Mouse (Mus musculus) olfactory bulb, adult 2 months (tissue): ENCODE measurements around the gene Dlg3.

Source experiments
- CTCF ChIP-seq: fragments of 200-500 bp; IDR thresholded peaks from 2 replicates; pipeline ENCODE4 v1.5.1; 2012; ENCODE audit warnings: low read depth, mild to moderate bottlenecking, low read length, moderate library complexity; ENCODE audit not compliant: insufficient read depth
- POLR2A ChIP-seq: fragments of 200-500 bp; IDR thresholded peaks from 2 replicates; pipeline ENCODE4 v1.6.1; 2012; ENCODE audit warnings: mild to moderate bottlenecking, low read depth, low read length, moderate library complexity; ENCODE audit not compliant: insufficient read depth

DNA sequence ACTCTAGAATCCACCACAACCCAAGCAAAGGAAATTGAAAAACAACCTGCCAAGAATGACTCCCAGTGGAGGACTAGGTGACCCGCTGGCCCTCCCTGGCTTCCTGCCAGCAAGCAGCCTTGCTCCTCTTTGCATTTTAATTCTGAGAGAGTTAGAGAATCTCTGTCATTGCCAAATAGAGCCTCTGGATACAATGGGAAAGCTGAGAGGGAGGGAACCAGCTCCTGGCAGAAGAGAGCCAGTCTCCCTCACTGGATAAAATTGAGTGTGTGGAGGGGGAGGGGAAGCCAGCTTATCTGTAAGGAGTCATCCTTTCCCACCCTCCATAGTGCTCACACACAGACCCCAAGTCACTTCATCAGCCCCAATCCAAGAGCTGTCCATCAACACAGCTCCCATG, 38.6 kb upstream of the Dlg3 start:
- TF ChIP-seq CTCF, result no peak
- TF ChIP-seq POLR2A, result no peak
